Mouse (Mus musculus) v-Abl transformed pro-B cells (cell line): ENCODE measurements at regions not wholly inside any gene's neighbourhood (a gene's known extent, or its start where the extent isn't known, plus 50 kb on each side); places are given as distances from the start of the nearest gene placed in this dataset.

Experiments used
- in situ Hi-C, 2 experiments: fragments of 400-800 bp; cut with MboI; formaldehyde crosslinking; loops; one replicate each; pipeline ENCODE4 v1.15.1; 2025; ENCODE audit not compliant: unreplicated experiment in 2 of 2

GRCm38 (mm10) chr7:137860520-137860919 lies 423.1 kb downstream of the Glrx3 start:
- in situ Hi-C loops = no loop called here

GRCm38 (mm10) chr7:137864912-137865311 lies 427.5 kb downstream of the Glrx3 start:
- in situ Hi-C loops = no loop called here

- in situ Hi-C loops = no loop called here
Observed at GRCm38 (mm10) chr7:137865457-137865856, 428.0 kb downstream of the Glrx3 start.

- in situ Hi-C loops = no loop called here
Observed at GRCm38 (mm10) chr7:137866880-137867279, 429.5 kb downstream of the Glrx3 start.

- in situ Hi-C loops = no loop called here
Observed at GRCm38 (mm10) chr7:137868501-137868900, 431.1 kb downstream of the Glrx3 start.

GRCm38 (mm10) chr7:137875306-137875705 lies 437.9 kb downstream of the Glrx3 start:
- in situ Hi-C loops = no loop called here

GRCm38 (mm10) chr7:137879296-137879695 lies 441.9 kb downstream of the Glrx3 start:
- in situ Hi-C loops = no loop called here

GRCm38 (mm10) chr7:137882876-137883275 lies 445.5 kb downstream of the Glrx3 start:
- in situ Hi-C loops = no loop called here

GRCm38 (mm10) chr7:137883701-137884100 lies 446.3 kb downstream of the Glrx3 start:
- in situ Hi-C loops = no loop called here

- in situ Hi-C loops = no loop called here
Observed at GRCm38 (mm10) chr7:137885146-137885545, 447.7 kb downstream of the Glrx3 start.

- in situ Hi-C loops = no loop called here
Observed at GRCm38 (mm10) chr7:137888731-137889130, 451.3 kb downstream of the Glrx3 start.

- in situ Hi-C loops = no loop called here
Observed at GRCm38 (mm10) chr7:137906424-137907060, 469.1 kb downstream of the Glrx3 start.

GRCm38 (mm10) chr7:137909456-137909855 lies 472.0 kb downstream of the Glrx3 start:
- in situ Hi-C loops = no loop called here

- in situ Hi-C loops = no loop called here
Observed at GRCm38 (mm10) chr7:137913551-137914105, 476.2 kb downstream of the Glrx3 start.

- in situ Hi-C loops = no loop called here
Observed at GRCm38 (mm10) chr7:137914506-137914905, 477.1 kb downstream of the Glrx3 start.

GRCm38 (mm10) chr7:137916351-137916750 lies 478.9 kb downstream of the Glrx3 start:
- in situ Hi-C loops = no loop called here

- in situ Hi-C loops = no loop called here
Observed at GRCm38 (mm10) chr7:137924464-137925167, 472.9 kb downstream of the Tcerg1l start.

GRCm38 (mm10) chr7:137925656-137926055 lies 471.9 kb downstream of the Tcerg1l start:
- in situ Hi-C loops = no loop called here

GRCm38 (mm10) chr7:137927371-137927770 lies 470.2 kb downstream of the Tcerg1l start:
- in situ Hi-C loops = no loop called here

GRCm38 (mm10) chr7:137930200-137930599 lies 467.3 kb downstream of the Tcerg1l start:
- in situ Hi-C loops = no loop called here

- in situ Hi-C loops = no loop called here
Observed at GRCm38 (mm10) chr7:137935896-137936295, 461.6 kb downstream of the Tcerg1l start.

- in situ Hi-C loops = no loop called here
Observed at GRCm38 (mm10) chr7:137939116-137939515, 458.4 kb downstream of the Tcerg1l start.
